Mouse (Mus musculus): ENCODE results near the gene Furin. TPM values are rescaled to one million over a fixed set of nuclear protein-coding genes. Genes with fewer than 3 reads are reported as not detected.

Furin gene
- polyA plus RNA-seq, 1 experiment from 2014 or later: 16.0 TPM

DNA sequence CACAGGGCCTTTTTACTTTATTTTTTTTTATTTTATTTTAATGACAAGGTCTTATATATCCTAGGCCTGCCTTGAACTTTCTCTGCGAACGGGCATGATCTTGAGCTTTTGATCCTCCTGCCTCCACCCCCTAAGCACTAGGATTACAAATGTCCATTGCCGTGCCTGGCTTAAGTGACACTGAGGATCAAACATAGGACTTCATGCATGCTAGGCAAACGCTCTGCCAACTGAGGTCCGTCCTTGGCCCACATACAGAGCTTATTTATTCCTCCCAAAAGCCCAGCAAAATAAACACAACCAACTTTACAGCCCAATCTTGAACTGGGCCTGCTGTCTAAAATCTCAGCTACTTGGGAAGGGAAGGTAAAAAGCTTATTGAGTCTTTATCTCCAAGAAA is 7.5 kb upstream of the Furin start:
- Histone ChIP-seq H3K9me3 (replicated peaks) (no peaks in the 10 kb centered on the region), H3K27ac (no peak overlapping the region), H3K36me3 (no peaks in the 10 kb centered on the region), H3K4me3 (no peak overlapping the region), H3K27me3 (no peaks in the 10 kb centered on the region), H3K9ac (no peak overlapping the region), H3K4me2 (no peak overlapping the region), H3K4me1 (replicated peaks) (peaks cover 7% of the 10 kb centered on the region)
- 81% methylated on average over 5 of the region's 5 CpGs for WGBS
- no peak for ATAC-seq (replicated peaks; ENCODE audit: insufficient number of reproducible peaks, insufficient read depth, low FRiP score, low read depth)

GRCm38 (mm10) chr7:80412279-80412678 is 7.0 kb upstream of the Furin start:
- Histone ChIP-seq H3K27me3 (no peaks in the 10 kb centered on the region), H3K36me3 (no peaks in the 10 kb centered on the region), H3K4me2 (no peak overlapping the region), H3K27ac (no peak overlapping the region), H3K9me3 (replicated peaks) (no peaks in the 10 kb centered on the region), H3K4me1 (replicated peaks) (peaks cover 9% of the 10 kb centered on the region), H3K9ac (no peak overlapping the region), H3K4me3 (no peak overlapping the region)
- no peak for ATAC-seq (replicated peaks; ENCODE audit: insufficient number of reproducible peaks, insufficient read depth, low FRiP score, low read depth)
- 77% methylated on average over 10 of the region's 10 CpGs for WGBS

DNA sequence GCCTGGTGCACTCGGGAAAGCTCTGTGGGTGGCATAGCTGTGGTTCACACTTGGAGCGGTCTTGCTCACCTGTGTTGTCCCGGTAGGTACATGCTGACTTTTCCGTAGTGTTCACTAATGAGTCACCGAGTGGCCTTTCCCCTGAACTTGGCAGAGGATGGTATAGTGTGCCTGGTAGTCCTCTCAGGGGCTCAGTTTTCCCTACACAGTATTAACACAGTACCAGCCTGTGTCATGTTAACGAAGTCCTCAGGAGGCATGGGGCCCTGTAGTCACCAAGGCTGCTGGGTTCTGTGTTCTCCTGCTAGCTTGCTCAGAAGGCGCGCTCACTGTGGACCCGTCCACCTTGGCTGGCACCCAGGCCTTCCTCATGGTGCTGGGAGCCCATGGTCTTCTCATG is 5.1 kb upstream of the Furin start:
- WGBS: 82% methylated on average over 9 of the region's 9 CpGs
- Histone ChIP-seq H3K36me3 (no peaks in the 10 kb centered on the region), H3K4me2 (no peak overlapping the region), H3K9me3 (replicated peaks) (no peaks in the 10 kb centered on the region), H3K27ac (no peak overlapping the region), H3K9ac (no peak overlapping the region), H3K4me1 (replicated peaks) (peaks cover 9% of the 10 kb centered on the region), H3K27me3 (no peaks in the 10 kb centered on the region), H3K4me3 (no peak overlapping the region)
- no peak for ATAC-seq (replicated peaks; ENCODE audit: insufficient number of reproducible peaks, insufficient read depth, low FRiP score, low read depth)

- H3K4me2 ChIP-seq: no peak overlapping the region
- WGBS: 71% methylated on average over 9 of the region's 9 CpGs
- H3K36me3 ChIP-seq: no peaks in the 10 kb centered on the region
- H3K9me3 ChIP-seq (replicated peaks): no peaks in the 10 kb centered on the region
- H3K4me1 ChIP-seq (replicated peaks): peaks cover 29% of the 10 kb centered on the region
- H3K9ac ChIP-seq: no peak overlapping the region
- no peak for ATAC-seq (replicated peaks; ENCODE audit: insufficient number of reproducible peaks, insufficient read depth, low FRiP score, low read depth)
- H3K27me3 ChIP-seq: no peaks in the 10 kb centered on the region
- H3K27ac ChIP-seq: no peak overlapping the region
- no peak overlapping the region for H3K4me3 ChIP-seq
These were observed 2.5 kb upstream of the Furin start for GRCm38 (mm10) chr7:80407712-80408111.

GRCm38 (mm10) chr7:80406186-80406585 is 950 bp upstream of the Furin start:
- Histone ChIP-seq H3K9me3 (replicated peaks) (no peaks in the 10 kb centered on the region), H3K4me3 (no peak overlapping the region), H3K27me3 (no peaks in the 10 kb centered on the region), H3K9ac (no peak overlapping the region), H3K27ac (no peak overlapping the region), H3K4me1 (replicated peaks) (peaks cover 29% of the 10 kb centered on the region), H3K4me2 (no peak overlapping the region), H3K36me3 (no peaks in the 10 kb centered on the region)
- ATAC-seq (replicated peaks; ENCODE audit: insufficient number of reproducible peaks, insufficient read depth, low FRiP score, low read depth): no peak
- WGBS: 85% methylated on average over 3 of the region's 3 CpGs

DNA sequence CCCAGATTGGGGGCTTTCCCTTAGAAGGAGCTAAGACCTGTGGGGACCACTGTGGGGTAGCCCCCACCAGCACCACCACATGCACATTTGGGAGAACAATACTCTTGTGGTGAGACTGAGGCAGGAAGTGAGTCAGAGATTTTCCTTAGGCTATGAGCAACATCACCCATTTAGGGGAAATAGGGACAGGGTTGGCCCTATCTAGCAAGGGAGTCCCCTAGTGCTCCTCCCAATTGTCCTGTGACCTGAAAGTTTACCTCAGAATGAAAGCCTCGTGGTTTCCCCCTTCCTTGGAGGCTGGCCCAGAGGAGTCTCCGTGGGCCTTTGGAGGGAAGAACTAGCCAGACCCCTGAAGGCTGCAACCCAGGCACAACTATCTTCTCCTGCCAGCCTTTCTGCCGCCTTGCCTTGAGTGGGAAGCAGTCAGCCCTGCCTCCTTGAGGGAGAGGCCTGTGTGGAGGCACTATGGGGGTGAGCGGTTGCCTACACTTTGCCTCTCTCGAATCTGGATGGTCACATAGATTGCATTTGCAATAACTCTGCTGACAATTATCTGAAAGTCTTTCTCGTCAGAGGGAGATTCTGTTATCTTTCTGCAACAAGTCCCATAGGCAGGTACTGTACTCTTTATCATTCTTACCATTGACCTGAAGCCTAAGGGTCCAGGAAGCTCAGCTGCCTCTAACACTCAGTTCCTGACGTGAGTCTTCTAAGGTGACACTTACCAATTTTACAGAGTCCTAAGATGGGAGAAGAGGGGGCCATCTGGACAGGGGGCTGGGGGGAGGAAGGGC is 938 bp downstream of the Furin start:
- Histone ChIP-seq H3K9ac (no peak overlapping the region), H3K36me3 (no peaks in the 10 kb centered on the region), H3K9me3 (replicated peaks) (no peaks in the 10 kb centered on the region), H3K4me2 (no peak overlapping the region), H3K27me3 (no peaks in the 10 kb centered on the region), H3K4me1 (replicated peaks) (peaks cover 48% of the 10 kb centered on the region), H3K4me3 (no peak overlapping the region), H3K27ac (peak overlapping the region; percentile 94)
- no peak for ATAC-seq (replicated peaks; ENCODE audit: insufficient number of reproducible peaks, insufficient read depth, low FRiP score, low read depth)
- 56% methylated on average over 7 of the region's 7 CpGs for WGBS

DNA sequence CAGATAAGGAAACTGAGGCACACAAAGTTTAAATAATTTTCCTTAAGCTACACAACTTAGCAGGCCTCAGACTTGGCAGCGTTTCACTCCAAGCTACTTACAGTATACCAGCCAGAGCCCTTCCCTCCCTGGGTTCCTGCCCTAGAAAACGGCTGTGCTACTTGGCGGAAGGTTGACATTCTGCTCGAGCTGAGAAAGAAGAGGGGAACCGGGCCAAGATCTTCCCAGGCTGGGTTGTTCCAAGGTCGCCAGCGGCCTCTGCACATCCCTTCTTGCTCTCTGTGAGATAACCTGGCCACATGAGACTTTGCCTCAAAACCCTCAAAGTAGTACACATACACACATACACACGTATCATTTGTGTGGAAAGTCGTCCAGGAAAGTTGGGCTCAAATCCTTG is 1.7 kb downstream of the Furin start:
- WGBS: 34% methylated on average over 9 of the region's 9 CpGs
- Histone ChIP-seq H3K27me3 (no peaks in the 10 kb centered on the region), H3K4me1 (replicated peaks) (peaks cover 55% of the 10 kb centered on the region), H3K4me3 (peak overlapping the region; percentile 94), H3K36me3 (no peaks in the 10 kb centered on the region), H3K9ac (peak overlapping the region; percentile 98; the same call in 1 of the 2 replicates), H3K9me3 (replicated peaks) (no peaks in the 10 kb centered on the region), H3K27ac (peak overlapping the region; percentile 94), H3K4me2 (peak overlapping the region; percentile 72)
- ATAC-seq (replicated peaks; ENCODE audit: insufficient number of reproducible peaks, insufficient read depth, low FRiP score, low read depth): no peak

DNA sequence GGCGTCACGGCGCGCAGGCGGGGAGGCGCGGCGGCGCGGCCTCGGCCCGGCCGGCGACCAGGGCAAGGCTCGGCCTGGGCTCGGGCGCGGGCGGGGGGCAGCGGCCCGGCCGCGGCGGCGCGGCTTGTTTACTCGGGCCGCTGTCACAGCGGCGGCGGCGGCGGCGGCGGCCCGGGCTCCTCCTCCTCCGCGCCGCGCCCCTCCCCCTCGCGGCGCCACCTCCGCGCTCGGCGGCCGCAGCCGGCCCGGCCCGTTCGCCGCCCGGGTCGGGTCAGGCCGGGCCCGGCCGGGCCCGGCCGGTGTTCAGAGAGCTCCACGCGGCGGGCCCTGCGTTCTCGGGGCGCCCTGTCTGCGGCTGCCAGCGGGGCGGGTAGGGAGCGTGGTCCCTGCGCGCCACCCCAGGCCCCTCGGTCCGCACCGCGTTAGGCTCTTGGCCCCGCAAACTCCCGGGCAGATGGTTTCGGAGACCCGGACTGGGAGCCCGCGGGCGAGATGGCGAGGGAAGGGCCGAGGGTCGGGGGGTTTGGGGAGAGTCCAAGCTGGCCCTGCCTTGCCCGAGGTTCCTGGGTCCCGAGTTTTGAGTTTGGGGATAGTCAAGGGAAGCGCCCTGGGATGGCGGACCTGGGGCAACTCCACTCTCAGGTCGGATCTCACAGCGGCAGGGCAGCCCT is 2.5 kb downstream of the Furin start:
- WGBS: under 1% methylated on average over 41 of the region's 92 CpGs
- Histone ChIP-seq H3K4me3 (peak overlapping the region; percentile 94), H3K9me3 (replicated peaks) (no peaks in the 10 kb centered on the region), H3K27ac (peak overlapping the region; percentile 94), H3K4me2 (peak overlapping the region; percentile 72), H3K27me3 (no peaks in the 10 kb centered on the region), H3K9ac (peak overlapping the region; percentile 98), H3K4me1 (replicated peaks) (peaks cover 58% of the 10 kb centered on the region), H3K36me3 (no peaks in the 10 kb centered on the region)
- peak; percentile 74 for ATAC-seq (replicated peaks; ENCODE audit: insufficient number of reproducible peaks, insufficient read depth, low FRiP score, low read depth)

GRCm38 (mm10) chr7:80401860-80402641 is 3.2 kb downstream of the Furin start:
- Histone ChIP-seq H3K9ac (peak overlapping the region; percentile 98), H3K27me3 (no peaks in the 10 kb centered on the region), H3K9me3 (replicated peaks) (no peaks in the 10 kb centered on the region), H3K4me2 (peak overlapping the region; percentile 72), H3K4me3 (peak overlapping the region; percentile 94), H3K27ac (peak overlapping the region; percentile 94), H3K4me1 (replicated peaks) (peaks cover 56% of the 10 kb centered on the region), H3K36me3 (peaks cover 3% of the 10 kb centered on the region)
- under 1% methylated on average over 100 of the region's 102 CpGs for WGBS
- ATAC-seq (replicated peaks; ENCODE audit: insufficient number of reproducible peaks, insufficient read depth, low FRiP score, low read depth): peak; percentile 55

DNA sequence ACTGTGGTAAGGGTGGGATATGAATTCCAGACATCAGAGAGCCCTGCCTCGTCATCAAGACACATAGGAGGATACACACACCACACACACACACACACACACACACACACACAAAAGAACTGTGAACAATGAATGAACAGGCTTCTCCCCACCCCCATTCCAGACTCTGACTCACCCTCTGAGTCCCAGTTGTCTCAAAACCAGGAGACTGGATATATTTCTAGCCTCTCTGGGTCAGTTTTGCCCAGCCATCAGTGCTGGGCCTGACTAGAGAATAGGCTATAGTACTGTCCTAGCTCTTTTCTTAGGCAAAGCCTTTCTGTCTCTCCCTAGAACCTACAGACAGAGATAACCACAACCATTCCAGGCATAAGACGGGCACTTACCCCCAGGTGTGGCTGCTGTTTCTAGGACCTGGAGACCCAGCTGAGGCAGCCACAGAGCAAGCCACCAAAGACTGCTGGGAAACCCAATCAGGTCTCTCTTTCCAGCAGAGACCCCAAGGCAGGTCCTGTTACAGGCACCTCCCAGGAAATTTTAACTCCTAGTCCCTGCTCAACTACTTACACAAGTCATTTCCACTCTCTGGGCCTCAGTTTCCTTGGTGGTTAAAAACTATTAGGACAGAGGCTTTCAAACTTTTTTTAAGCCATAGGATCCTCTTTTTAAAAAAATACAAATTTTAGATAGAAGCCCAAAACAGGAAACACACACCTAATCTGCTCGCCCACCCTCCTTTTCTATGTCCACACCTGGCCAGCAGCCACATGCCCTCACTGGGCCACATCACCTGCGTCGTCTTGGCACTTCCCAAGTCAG is 4.0 kb downstream of the Furin start:
- 23% methylated on average over 5 of the region's 5 CpGs for WGBS
- H3K9ac ChIP-seq: peak overlapping the region; percentile 98
- no peaks in the 10 kb centered on the region for H3K27me3 ChIP-seq
- H3K36me3 ChIP-seq: peaks cover 10% of the 10 kb centered on the region
- H3K4me1 ChIP-seq (replicated peaks): peaks cover 56% of the 10 kb centered on the region
- H3K27ac ChIP-seq: peak overlapping the region; percentile 94
- H3K9me3 ChIP-seq (replicated peaks): no peaks in the 10 kb centered on the region
- ATAC-seq (replicated peaks; ENCODE audit: insufficient number of reproducible peaks, insufficient read depth, low FRiP score, low read depth): no peak
- peak overlapping the region; percentile 72 for H3K4me2 ChIP-seq
- peak overlapping the region; percentile 94 for H3K4me3 ChIP-seq
